Mouse (Mus musculus) hindbrain, embryonic 16.5 days (tissue): ENCODE measurements around the gene Coq9. TPM values are rescaled to one million over a fixed set of nuclear protein-coding genes. Genes with fewer than 3 reads are reported as not detected.
"Not testable (repeated sequence)": the region's sequence is repeated elsewhere in the genome, so short reads cannot be mapped to it uniquely, and the experiment has no call there.

Experiments
- ATAC-seq: fragments of 200-750 bp; cut with Nextera tagmentation; 2 replicates; pipeline ENCODE4 v1.8.0; 2017; ENCODE audit warnings: moderate TSS enrichment, moderate library complexity
- H3K27ac ChIP-seq: fragments of 300-500 bp; sonication (generic); 2 replicates; pipeline ENCODE4 v1.5.1; 2014; ENCODE audit warnings: low read depth, mild to moderate bottlenecking, control low read depth, low read length, moderate library complexity
- H3K27me3 ChIP-seq: fragments of 300-500 bp; sonication (generic); replicated peaks from 2 replicates; pipeline ENCODE4 v1.6.1; 2014; ENCODE audit warnings: low read length; ENCODE audit not compliant: control insufficient read depth, insufficient read depth
- H3K36me3 ChIP-seq: fragments of 300-500 bp; sonication (generic); 2 replicates; pipeline ENCODE4 v1.6.1; 2014; ENCODE audit warnings: mild to moderate bottlenecking, low read length, moderate library complexity, mixed read lengths; ENCODE audit not compliant: control insufficient read depth, insufficient read depth
- H3K4me1 ChIP-seq: fragments of 300-500 bp; sonication (generic); 2 replicates; pipeline ENCODE4 v1.6.1; 2014; ENCODE audit warnings: low read depth, low read length; ENCODE audit not compliant: control insufficient read depth, insufficient read depth
- H3K4me2 ChIP-seq: fragments of 300-500 bp; sonication (generic); 2 replicates; pipeline ENCODE4 v1.6.1; 2014; ENCODE audit warnings: mild to moderate bottlenecking, low read length, control low read depth, moderate library complexity
- H3K4me3 ChIP-seq: fragments of 300-500 bp; sonication (generic); 2 replicates; pipeline ENCODE4 v1.5.1; 2014; ENCODE audit warnings: mild to moderate bottlenecking, low read length, control low read depth, moderate library complexity
- H3K9ac ChIP-seq: fragments of 300-500 bp; sonication (generic); 2 replicates; pipeline ENCODE4 v1.6.1; 2014; ENCODE audit warnings: low read depth, mild to moderate bottlenecking, control low read depth, low read length, moderate library complexity
- H3K9me3 ChIP-seq: fragments of 300-500 bp; sonication (generic); 2 replicates; pipeline ENCODE4 v1.6.1; 2014; ENCODE audit warnings: mild to moderate bottlenecking, low read length, moderate library complexity; ENCODE audit not compliant: control insufficient read depth
- WGBS: fragments of 180-500 bp; shearing (Covaris S2); extraction: QIAGEN DNeasy Blood & Tissue Kit; methylation state at CpG from one replicate; pipeline ENCODE4 v1.1.7; 2014; 5-methylcytosine and 5-hydroxymethylcytosine counted together
- polyA plus RNA-seq: library from polyadenylated mRNA; unstranded; fragments of >200 nt; fragmentation: Nextera tagmentation; extraction: Ambion mirVana; gene quantifications from 2 replicates; pipeline ENCODE4 v1.2.1, GENCODE M21; 2015

Gene Coq9
- polyA plus RNA-seq, 1 experiment from 2014 or later = 67.7 TPM

GRCm38 (mm10) chr8:94835751-94836150 lies 2.4 kb upstream of the Coq9 start:
- not testable (repeated sequence) for H3K9ac ChIP-seq, H3K9me3 ChIP-seq, H3K4me2 ChIP-seq, H3K4me3 ChIP-seq, ATAC-seq, H3K27me3 ChIP-seq, H3K36me3 ChIP-seq, H3K27ac ChIP-seq
- 97% methylated on average over 13 of the region's 13 CpGs for WGBS
- H3K4me1 ChIP-seq = peaks cover 15% of the 10 kb centered on the region

- no peak for ATAC-seq
- Histone ChIP-seq H3K27ac (no peak overlapping the region), H3K9me3 (no peaks in the 10 kb centered on the region), H3K27me3 (no peaks in the 10 kb centered on the region), H3K4me2 (peak overlapping the region; percentile 85), H3K4me1 (peaks cover 15% of the 10 kb centered on the region), H3K36me3 (peaks cover 2% of the 10 kb centered on the region), H3K4me3 (peak overlapping the region; percentile 58; the same call in 1 of the 2 replicates), H3K9ac (peak overlapping the region; percentile 5; the same call in 1 of the 2 replicates)
- 80% methylated on average over 11 of the region's 11 CpGs for WGBS
Measured at GRCm38 (mm10) chr8:94836456-94837240, 1.5 kb upstream of the Coq9 start.

GRCm38 (mm10) chr8:94838600-94838999 lies 479 bp downstream of the Coq9 start:
- Histone ChIP-seq H3K9ac (peak overlapping the region; percentile 90), H3K27ac (peak overlapping the region; percentile 94), H3K4me3 (peak overlapping the region; percentile 58), H3K9me3 (no peaks in the 10 kb centered on the region), H3K27me3 (no peaks in the 10 kb centered on the region), H3K36me3 (no peaks in the 10 kb centered on the region), H3K4me2 (peak overlapping the region; percentile 74), H3K4me1 (peaks cover 15% of the 10 kb centered on the region)
- peak; percentile 62 for ATAC-seq
- under 1% methylated on average over 24 of the region's 24 CpGs for WGBS

GRCm38 (mm10) chr8:94841183-94841582 lies 3.1 kb downstream of the Coq9 start:
- Histone ChIP-seq H3K4me3 (no peak overlapping the region), H3K9me3 (no peaks in the 10 kb centered on the region), H3K27ac (no peak overlapping the region), H3K9ac (no peak overlapping the region), H3K4me1 (peaks cover 15% of the 10 kb centered on the region), H3K27me3 (no peaks in the 10 kb centered on the region), H3K36me3 (peaks cover 11% of the 10 kb centered on the region; the same call in 1 of the 2 replicates), H3K4me2 (no peak overlapping the region)
- 58% methylated on average over 2 of the region's 2 CpGs for WGBS
- ATAC-seq = no peak

GRCm38 (mm10) chr8:94850049-94850448 lies 11.9 kb downstream of the Coq9 start:
- H3K27ac ChIP-seq = no peak overlapping the region
- H3K4me3 ChIP-seq = no peak overlapping the region
- no peak overlapping the region for H3K9ac ChIP-seq
- peaks cover 41% of the 10 kb centered on the region for H3K36me3 ChIP-seq
- no peak for ATAC-seq
- H3K4me2 ChIP-seq = no peak overlapping the region
- H3K9me3 ChIP-seq = no peaks in the 10 kb centered on the region
- H3K27me3 ChIP-seq = no peaks in the 10 kb centered on the region
- no peaks in the 10 kb centered on the region for H3K4me1 ChIP-seq
- 94% methylated on average over 5 of the region's 5 CpGs for WGBS

GRCm38 (mm10) chr8:94854761-94855160 lies 16.6 kb downstream of the Coq9 start:
- H3K4me2 ChIP-seq, H3K9me3 ChIP-seq, H3K4me3 ChIP-seq, H3K27me3 ChIP-seq, H3K27ac ChIP-seq, H3K9ac ChIP-seq, ATAC-seq: not testable (repeated sequence)
- Histone ChIP-seq H3K4me1 (peaks cover 16% of the 10 kb centered on the region), H3K36me3 (peaks cover 34% of the 10 kb centered on the region)
- WGBS = 90% methylated on average over 11 of the region's 11 CpGs

GRCm38 (mm10) chr8:94857011-94857345 lies 18.9 kb downstream of the Coq9 start:
- H3K9me3 ChIP-seq = no peaks in the 10 kb centered on the region
- H3K27me3 ChIP-seq = no peaks in the 10 kb centered on the region
- WGBS = 30% methylated on average over 5 of the region's 5 CpGs
- no peak overlapping the region for H3K9ac ChIP-seq
- peaks cover 22% of the 10 kb centered on the region for H3K36me3 ChIP-seq
- peak overlapping the region; percentile 31 for H3K4me2 ChIP-seq
- peaks cover 16% of the 10 kb centered on the region for H3K4me1 ChIP-seq
- no peak overlapping the region for H3K27ac ChIP-seq
- H3K4me3 ChIP-seq = no peak overlapping the region; the same call in 1 of the 2 replicates
- ATAC-seq = no peak

GRCm38 (mm10) chr8:94857346-94858173 lies 19.4 kb downstream of the Coq9 start, which contains the start of gene Polr2c:
Gene Polr2c, plus strand, starts transcription at chr8:94857450.
- Histone ChIP-seq H3K36me3 (peaks cover 22% of the 10 kb centered on the region), H3K9ac (peak within 1 kb of the TSS; percentile 91)
- peak; percentile 84 for ATAC-seq

GRCm38 (mm10) chr8:94861352-94861910 lies 23.3 kb downstream of the Coq9 start:
- Histone ChIP-seq H3K9me3 (no peaks in the 10 kb centered on the region), H3K4me1 (peaks cover 16% of the 10 kb centered on the region), H3K4me2 (no peak overlapping the region), H3K9ac (no peak overlapping the region), H3K27me3 (no peaks in the 10 kb centered on the region), H3K36me3 (peaks cover 37% of the 10 kb centered on the region), H3K27ac (no peak overlapping the region), H3K4me3 (no peak overlapping the region)
- 75% methylated on average over 8 of the region's 8 CpGs for WGBS
- no peak for ATAC-seq

More at GRCm38 (mm10) chr8:94857346-94858173, 19.4 kb downstream of the Coq9 start, which contains the start of gene Polr2c:
- Histone ChIP-seq H3K27ac (peak within 1 kb of the TSS; percentile 83), H3K4me1 (peaks cover 16% of the 10 kb centered on the region), H3K4me2 (peak within 1 kb of the TSS; percentile 80), H3K9me3 (no peaks in the 10 kb centered on the region), H3K27me3 (no peaks in the 10 kb centered on the region), H3K4me3 (peak within 1 kb of the TSS; percentile 95)
- under 1% methylated on average over 68 of the region's 68 CpGs for WGBS
